Mouse (Mus musculus): Measurements from ENCODE around the gene Xab2.

GRCm38 (mm10) chr8:3664405-3664804, 43.3 kb upstream of the Xab2 start:
- no peak for TF ChIP-seq GATA1 (IDR thresholded peaks at IDR 0.05; ENCODE audit: borderline replicate concordance, low read length)
- TF ChIP-seq FLI1 (IDR thresholded peaks at IDR 0.05; ENCODE audit: low read length), result no peak

Measured in megakaryocyte, embryonic 14.5 days (primary cell).